Mouse (Mus musculus) forebrain, embryonic 11.5 days (tissue): ENCODE measurements at regions not wholly inside any gene's neighbourhood (a gene's known extent, or its start where the extent isn't known, plus 50 kb on each side); places are given as distances from the start of the nearest gene placed in this dataset.
"Not testable (repeated sequence)": the region's sequence is repeated elsewhere in the genome, so short reads cannot be mapped to it uniquely, and the experiment has no call there.

Experiments used
- ATAC-seq: fragments of 200-750 bp; cut with Nextera tagmentation; replicated peaks from 2 replicates; pipeline ENCODE4 v1.8.0; 2017; ENCODE audit warnings: moderate TSS enrichment; ENCODE audit not compliant: low FRiP score
- DNase-seq: peaks from one replicate; pipeline ENCODE4 v3.0.0-alpha.2; 2017; ENCODE audit warnings: low spot score
- H3K27ac ChIP-seq: fragments of 300-500 bp; sonication (generic); 2 replicates; pipeline ENCODE4 v1.5.1; 2014; ENCODE audit warnings: low read depth, low read length
- H3K27me3 ChIP-seq: fragments of 300-500 bp; sonication (generic); 2 replicates; pipeline ENCODE4 v1.6.1; 2014; ENCODE audit warnings: mild to moderate bottlenecking, low read length, mixed read lengths; ENCODE audit not compliant: control insufficient read depth, insufficient read depth
- H3K36me3 ChIP-seq: fragments of 300-500 bp; sonication (generic); 2 replicates; pipeline ENCODE4 v1.6.1; 2014; ENCODE audit warnings: mild to moderate bottlenecking, low read length, moderate library complexity, mixed read lengths; ENCODE audit not compliant: control insufficient read depth, insufficient read depth
- H3K4me1 ChIP-seq: fragments of 300-500 bp; sonication (generic); replicated peaks from 2 replicates; pipeline ENCODE4 v1.6.1; 2014; ENCODE audit warnings: low read length, mixed read lengths; ENCODE audit not compliant: control insufficient read depth, insufficient read depth
- H3K4me2 ChIP-seq: fragments of 300-500 bp; sonication (generic); 2 replicates; pipeline ENCODE4 v1.6.1; 2014; ENCODE audit warnings: low read depth, mild to moderate bottlenecking, low read length, moderate library complexity, mixed read lengths; ENCODE audit not compliant: severe bottlenecking
- H3K4me3 ChIP-seq: fragments of 300-500 bp; sonication (generic); 2 replicates; pipeline ENCODE4 v1.5.1; 2014; ENCODE audit warnings: low read depth, low read length
- H3K9ac ChIP-seq: fragments of 300-500 bp; sonication (generic); 2 replicates; pipeline ENCODE4 v1.6.1; 2014; ENCODE audit warnings: low read length
- H3K9me3 ChIP-seq: fragments of 300-500 bp; sonication (generic); 2 replicates; pipeline ENCODE4 v1.6.1; 2016; ENCODE audit warnings: low read length, mixed read lengths; ENCODE audit not compliant: control insufficient read depth
- WGBS: fragments of 180-500 bp; shearing (Covaris S2); extraction: QIAGEN DNeasy Blood & Tissue Kit; methylation state at CpG from one replicate; pipeline ENCODE4 v1.1.7; 2014; 5-methylcytosine and 5-hydroxymethylcytosine counted together

DNA sequence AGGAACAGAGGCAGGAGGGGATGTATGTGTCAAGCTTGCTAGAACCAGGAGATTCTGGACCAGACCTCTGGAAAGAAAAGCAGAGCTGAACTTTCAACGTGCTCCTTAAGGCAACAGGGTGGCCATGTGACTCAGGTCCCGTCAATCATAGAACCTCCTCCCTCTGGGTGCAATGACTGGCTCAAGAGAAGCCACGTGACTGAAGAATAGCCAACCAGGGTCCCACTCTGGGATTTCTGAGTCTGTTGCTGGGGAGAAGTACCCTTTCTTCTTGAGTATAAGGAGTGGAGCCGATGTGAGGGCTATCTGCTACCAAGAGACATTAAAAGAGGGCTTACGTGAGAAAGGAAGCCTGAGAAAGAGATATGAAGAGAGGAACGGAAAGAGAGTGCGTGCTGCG is 137.5 kb downstream of the Dicer1 start:
- H3K36me3 ChIP-seq, result no peaks in the 10 kb centered on the region
- DNase-seq, result peak; percentile 29
- H3K27me3 ChIP-seq, result no peaks in the 10 kb centered on the region
- WGBS, result 73% methylated on average over 8 of the region's 8 CpGs
- no peak overlapping the region for H3K4me2 ChIP-seq
- no peak overlapping the region for H3K4me3 ChIP-seq
- H3K9ac ChIP-seq, result no peak overlapping the region
- H3K4me1 ChIP-seq, result no peaks in the 10 kb centered on the region
- no peak overlapping the region for H3K27ac ChIP-seq
- no peak for ATAC-seq
- no peaks in the 10 kb centered on the region for H3K9me3 ChIP-seq

DNA sequence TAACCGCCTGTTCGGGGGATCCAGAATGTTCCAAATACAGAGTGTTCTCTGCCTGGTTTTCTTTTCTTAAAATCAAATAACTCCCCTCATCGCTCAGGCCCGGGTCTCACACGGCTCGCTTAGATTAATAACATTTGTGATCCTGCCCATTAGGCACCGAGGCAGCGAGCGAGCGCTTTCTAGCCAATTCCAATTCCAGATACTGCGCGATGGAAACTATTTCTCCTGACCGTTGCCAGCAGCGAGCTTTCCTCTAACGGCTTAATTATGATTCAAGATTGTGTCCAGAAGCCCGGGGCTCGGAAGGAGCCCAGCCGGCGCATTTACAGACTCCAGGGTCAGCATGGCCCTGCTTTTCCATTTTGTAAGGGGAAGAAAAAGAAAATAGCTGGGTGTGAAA is 136.6 kb upstream of the Gsc start:
- 80% methylated on average over 19 of the region's 19 CpGs for WGBS

DNA sequence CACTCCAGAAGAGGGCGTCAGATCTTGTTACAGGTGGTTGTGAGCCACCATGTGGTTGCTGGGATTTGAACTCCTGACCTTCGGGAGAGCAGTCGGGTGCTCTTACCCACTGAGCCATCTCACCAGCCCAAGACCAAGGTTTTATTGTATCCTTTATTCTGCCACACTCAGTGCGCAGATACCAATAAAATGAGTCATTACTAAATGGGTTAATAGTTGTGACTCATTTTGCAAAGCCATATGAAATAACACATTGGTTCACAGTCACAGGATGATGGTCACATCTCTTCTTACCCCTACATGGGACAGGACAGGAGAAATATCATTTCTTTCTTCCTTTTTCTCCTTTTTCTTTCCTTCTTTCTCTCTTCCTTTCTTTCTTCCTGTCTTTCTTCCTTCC is 135.8 kb upstream of the Gsc start:
- H3K4me3 ChIP-seq, H3K9ac ChIP-seq, H3K27me3 ChIP-seq, H3K36me3 ChIP-seq, DNase-seq, H3K4me1 ChIP-seq, H3K4me2 ChIP-seq, H3K9me3 ChIP-seq, ATAC-seq, H3K27ac ChIP-seq: not testable (repeated sequence)
- 92% methylated on average over 3 of the region's 4 CpGs for WGBS

More for the DNA sequence above, 136.6 kb upstream of the Gsc start:
- no peaks in the 10 kb centered on the region for H3K9me3 ChIP-seq
- DNase-seq, result peak; percentile 35
- H3K36me3 ChIP-seq, result no peaks in the 10 kb centered on the region
- H3K4me3 ChIP-seq, result no peak overlapping the region
- no peak overlapping the region for H3K9ac ChIP-seq
- no peak overlapping the region for H3K4me2 ChIP-seq
- H3K4me1 ChIP-seq, result no peaks in the 10 kb centered on the region
- ATAC-seq, result no peak
- no peaks in the 10 kb centered on the region for H3K27me3 ChIP-seq
- no peak overlapping the region for H3K27ac ChIP-seq

DNA sequence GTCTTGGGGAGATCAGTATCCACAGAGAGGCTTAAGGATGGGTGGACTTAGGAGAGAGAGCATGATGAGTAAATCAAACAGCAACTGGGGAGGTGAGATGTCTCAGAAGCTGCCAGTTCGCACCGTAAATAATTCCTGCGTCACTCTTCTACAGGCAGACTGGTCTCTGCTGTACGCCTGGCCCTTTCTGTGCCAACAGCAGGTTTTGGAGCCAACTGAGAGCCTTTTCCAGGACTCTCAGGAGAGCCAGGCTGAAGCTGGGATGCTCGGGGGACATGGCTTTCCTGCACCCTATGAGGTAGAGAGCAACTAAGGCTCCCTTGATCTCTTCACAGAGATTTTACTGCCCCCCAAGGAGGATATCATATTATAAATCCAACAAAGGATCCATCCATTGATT is 134.3 kb upstream of the Gsc start:
- Histone ChIP-seq H3K4me2 (no peak overlapping the region), H3K4me1 (no peaks in the 10 kb centered on the region), H3K4me3 (no peak overlapping the region), H3K9ac (no peak overlapping the region), H3K27ac (no peak overlapping the region), H3K36me3 (no peaks in the 10 kb centered on the region), H3K27me3 (no peaks in the 10 kb centered on the region), H3K9me3 (no peaks in the 10 kb centered on the region)
- 83% methylated on average over 5 of the region's 5 CpGs for WGBS
- no peak for ATAC-seq
- DNase-seq, result peak; percentile 29

DNA sequence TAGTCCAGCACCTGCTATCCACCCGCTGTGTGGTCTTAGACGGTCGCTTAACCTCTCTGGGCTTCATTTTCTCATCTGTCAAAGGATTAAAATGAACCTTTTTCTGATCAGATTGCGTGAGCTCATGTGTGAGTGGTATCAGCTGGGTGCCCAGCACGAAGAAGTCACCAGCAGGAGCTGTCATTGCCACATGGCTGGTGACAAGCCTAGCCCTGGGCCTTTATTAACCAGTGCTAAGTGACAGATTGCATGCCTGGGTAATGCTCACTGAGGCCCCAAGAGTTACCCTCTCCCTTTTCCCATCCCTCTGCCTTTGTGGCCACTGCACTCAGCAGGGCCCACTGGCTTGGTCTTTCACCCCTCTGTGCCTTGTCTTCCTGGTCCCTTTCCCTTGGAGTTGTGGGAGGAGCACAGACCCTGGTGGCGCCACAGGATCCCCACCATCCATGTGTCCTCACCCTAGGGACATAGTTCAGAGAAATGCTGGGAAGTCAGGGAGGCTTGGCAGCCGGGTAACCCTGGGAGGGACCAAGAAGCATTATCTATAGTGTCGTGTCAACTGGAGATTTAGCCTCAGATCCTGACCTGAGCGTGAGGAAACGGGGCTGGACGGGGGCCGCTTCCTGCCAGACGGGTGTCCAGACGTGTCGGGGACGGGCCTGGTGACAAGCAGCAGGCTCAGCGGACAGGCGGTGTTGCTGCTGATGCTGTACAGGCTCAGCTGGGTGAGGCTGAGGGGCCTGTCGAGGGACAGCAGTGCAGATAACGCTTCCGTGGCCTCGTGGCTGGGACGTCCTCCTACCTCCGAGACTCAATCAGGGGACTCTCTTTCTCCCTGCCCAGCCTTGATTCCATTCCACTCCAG is 132.6 kb upstream of the Gsc start:
- H3K27ac ChIP-seq, result no peak overlapping the region

DNA sequence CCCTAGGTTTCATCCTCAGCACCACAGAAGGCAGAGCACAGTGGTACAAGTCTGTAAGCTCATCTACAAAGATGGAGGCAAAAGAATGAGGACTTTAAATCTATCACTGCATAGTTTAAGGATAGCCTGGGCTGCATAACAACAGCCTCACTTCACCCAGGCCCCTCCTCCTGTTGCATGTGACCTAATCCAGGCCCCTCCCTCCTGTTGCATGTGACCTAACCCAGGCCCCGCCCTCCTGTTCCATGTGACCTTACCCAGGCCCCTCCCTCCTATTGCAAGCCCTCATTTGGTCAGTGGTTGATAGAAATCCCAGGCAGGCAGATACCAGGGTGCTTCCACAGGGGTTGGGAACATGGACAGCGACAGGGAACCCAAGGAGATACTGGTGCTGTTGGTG is 124.9 kb upstream of the Gsc start:
- Histone ChIP-seq H3K4me3 (no peak overlapping the region), H3K36me3 (no peaks in the 10 kb centered on the region), H3K9me3 (no peaks in the 10 kb centered on the region), H3K4me2 (no peak overlapping the region), H3K9ac (no peak overlapping the region), H3K27me3 (no peaks in the 10 kb centered on the region), H3K27ac (no peak overlapping the region), H3K4me1 (peaks cover 10% of the 10 kb centered on the region; the same call in 1 of the 2 replicates)
- ATAC-seq, result no peak
- DNase-seq, result no peak
- WGBS, result 63% methylated on average over 2 of the region's 2 CpGs

More for the DNA sequence above, 132.6 kb upstream of the Gsc start:
- Histone ChIP-seq H3K4me3 (no peak overlapping the region), H3K4me2 (no peak overlapping the region), H3K36me3 (no peaks in the 10 kb centered on the region), H3K27me3 (no peaks in the 10 kb centered on the region), H3K9me3 (no peaks in the 10 kb centered on the region), H3K9ac (no peak overlapping the region), H3K4me1 (no peaks in the 10 kb centered on the region)
- ATAC-seq (no peak), DNase-seq (peak; percentile 47)
- 79% methylated on average over 24 of the region's 24 CpGs for WGBS

DNA sequence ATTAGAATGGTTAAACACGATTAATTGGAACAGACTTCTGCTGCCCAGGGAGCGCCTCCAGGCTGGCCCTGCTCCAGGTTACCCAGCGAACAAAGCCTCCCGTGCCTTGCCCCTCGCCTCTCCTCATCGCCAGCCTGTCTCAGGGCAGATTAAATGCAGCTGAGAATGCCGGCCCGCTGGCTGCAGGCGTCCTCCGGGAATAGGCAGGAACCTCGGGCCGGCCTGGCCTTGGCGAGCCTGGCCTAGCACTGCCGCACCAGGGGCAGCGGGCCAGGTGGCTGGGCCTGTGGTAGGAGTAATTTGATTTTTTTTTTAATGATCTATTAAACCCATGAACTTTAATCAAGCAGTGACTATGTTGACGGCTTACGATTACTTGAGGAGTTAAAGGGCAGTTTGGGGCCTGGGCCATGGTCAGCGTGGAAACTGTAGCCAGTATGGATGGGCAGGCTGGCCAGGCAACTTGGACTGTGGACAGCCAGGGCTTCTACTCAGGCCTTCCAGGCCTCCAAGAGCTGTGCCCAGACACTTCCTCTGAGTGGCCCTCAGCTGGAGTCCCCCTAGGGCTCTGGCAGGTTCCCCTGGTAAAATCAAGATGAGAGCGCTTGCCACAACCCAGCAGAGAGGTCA is 120.5 kb upstream of the Gsc start:
- no peak overlapping the region for H3K9ac ChIP-seq
- DNase-seq, result peak; percentile 79
- H3K9me3 ChIP-seq, result no peaks in the 10 kb centered on the region
- H3K4me1 ChIP-seq, result peaks cover 13% of the 10 kb centered on the region; the same call in 1 of the 2 replicates
- peak overlapping the region; percentile 37; the same call in 1 of the 2 replicates for H3K27ac ChIP-seq
- H3K4me3 ChIP-seq, result no peak overlapping the region
- no peaks in the 10 kb centered on the region for H3K36me3 ChIP-seq
- peak; percentile 51; the same call in 1 of the 2 replicates for ATAC-seq
- no peaks in the 10 kb centered on the region for H3K27me3 ChIP-seq
- H3K4me2 ChIP-seq, result no peak overlapping the region
- WGBS, result 34% methylated on average over 19 of the region's 19 CpGs

DNA sequence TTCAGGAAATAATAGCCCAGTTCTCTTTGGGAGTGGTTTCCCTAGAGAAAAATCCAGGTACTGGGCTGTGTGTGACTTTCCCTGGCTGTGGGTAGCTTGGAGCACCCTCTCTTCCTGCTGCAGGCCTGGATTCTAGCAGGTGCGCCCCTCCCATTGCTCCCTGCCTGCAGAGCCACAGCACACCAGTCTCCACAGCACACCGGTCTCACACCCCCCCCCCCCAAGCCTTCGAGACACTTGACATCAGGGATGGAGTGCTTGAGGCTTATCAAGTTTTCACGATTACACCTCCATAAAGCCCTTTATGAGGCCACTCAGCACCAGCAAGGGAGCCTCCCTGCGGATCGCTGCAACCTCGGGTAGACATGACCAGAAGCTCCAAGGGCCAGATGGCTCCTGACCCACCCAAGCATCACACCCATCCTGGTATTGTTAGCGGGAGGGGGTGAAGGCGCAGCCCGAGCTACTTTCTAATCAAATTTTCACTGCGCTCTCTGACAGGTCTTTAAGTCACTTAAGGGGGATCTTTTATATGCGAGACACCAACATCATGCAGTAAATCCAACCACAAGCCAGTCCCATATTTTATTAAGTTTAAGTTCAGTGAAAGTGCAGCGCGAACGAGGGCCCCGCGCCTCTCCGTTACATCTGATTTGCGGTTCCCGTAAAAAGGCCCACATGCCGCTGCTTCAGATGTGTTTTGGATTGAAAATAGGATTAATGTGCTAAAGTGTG is 119.8 kb upstream of the Gsc start:
- no peak overlapping the region for H3K4me3 ChIP-seq
- no peak overlapping the region for H3K9ac ChIP-seq
- no peaks in the 10 kb centered on the region for H3K9me3 ChIP-seq
- peaks cover 13% of the 10 kb centered on the region; the same call in 1 of the 2 replicates for H3K4me1 ChIP-seq
- H3K27me3 ChIP-seq, result no peaks in the 10 kb centered on the region
- no peak overlapping the region for H3K4me2 ChIP-seq
- H3K27ac ChIP-seq, result peak overlapping the region; percentile 37; the same call in 1 of the 2 replicates
- no peak for ATAC-seq
- 65% methylated on average over 21 of the region's 21 CpGs for WGBS
- H3K36me3 ChIP-seq, result no peaks in the 10 kb centered on the region
- no peak for DNase-seq
